Mouse (Mus musculus): ENCODE data around the gene Fras1.

GRCm38 (mm10) chr5:96722690-96723089, 348.9 kb downstream of the Fras1 start:
- TF ChIP-seq MYOD1 (IDR thresholded peaks at IDR 0.05; ENCODE audit: control insufficient read depth in 1 of 3, insufficient read length in 2 of 3, low read depth in 2 of 3) (no peak), POLR2A (IDR thresholded peaks at IDR 0.05; ENCODE audit: insufficient read length, low read depth) (no peak), MAX (IDR thresholded peaks at IDR 0.05; ENCODE audit: low read depth) (no peak)
